Mouse (Mus musculus): Measurements from ENCODE around the gene Car15. TPM values are rescaled to one million over a fixed set of nuclear protein-coding genes. Genes with fewer than 3 reads are reported as not detected.

Car15 gene
- polyA plus RNA-seq (2017; shearing (Covaris generic)) = 1 to 10 TPM; 1.5 to 2.1 TPM

GRCm38 (mm10) chr16:17838051-17838450, at the start of gene Car15:
Gene Car15 (minus strand): TSS chr16:17838364.

GRCm38 (mm10) chr16:17832821-17833220, 5.3 kb downstream of the Car15 start, which contains the start of gene B830017H08Rik:
Gene B830017H08Rik (plus strand): TSS chr16:17833121.

GRCm38 (mm10) chr16:17796971-17797811, 41.0 kb downstream of the Car15 start, which contains the start of gene Scarf2:
Gene Scarf2 (plus strand): TSS chr16:17797282.

Other genes with a start within 250 kb of the Car15 start
- 10 to 100 TPM; 14.1 to 18.4 TPM for gene Smpd4, start 219.0 kb downstream of the Car15 start, polyA plus RNA-seq (2017; shearing (Covaris generic))
- under 1 TPM; 0.33 to 0.64 TPM for gene Ccdc74a, start 191.9 kb downstream of the Car15 start, polyA plus RNA-seq (2017; shearing (Covaris generic))
- gene Med15, start 105.5 kb downstream of the Car15 start, polyA plus RNA-seq (2017; shearing (Covaris generic)) = 100 to 1,000 TPM in 1 of 2 experiments, 10 to 100 TPM in 1; 90.2 to 128 TPM
- 10 to 100 TPM; 11.1 to 14.1 TPM for gene Klhl22, start 78.7 kb downstream of the Car15 start, polyA plus RNA-seq (2017; shearing (Covaris generic))
- gene Scarf2, start 41.1 kb downstream of the Car15 start, polyA plus RNA-seq (2017; shearing (Covaris generic)) = under 1 TPM in 1 of 2 experiments, not detected in 1; 0.07 TPM
- gene B830017H08Rik, start 5.2 kb downstream of the Car15 start, polyA plus RNA-seq (2017; shearing (Covaris generic)) = not detected
- gene Gm20518, start 53.3 kb upstream of the Car15 start, polyA plus RNA-seq (2017; shearing (Covaris generic)) = under 1 TPM; 0.31 to 0.33 TPM
- gene Tssk1, start 55.9 kb upstream of the Car15 start, polyA plus RNA-seq (2017; shearing (Covaris generic)) = not detected
- 10 to 100 TPM; 36.9 to 52.6 TPM for gene Dgcr2, start 60.2 kb upstream of the Car15 start, polyA plus RNA-seq (2017; shearing (Covaris generic))
- gene Tssk2, start 60.3 kb upstream of the Car15 start, polyA plus RNA-seq (2017; shearing (Covaris generic)) = not detected
- 10 to 100 TPM; 51.7 to 68.8 TPM for gene Ess2, start 73.0 kb upstream of the Car15 start, polyA plus RNA-seq (2017; shearing (Covaris generic))
- gene Gsc2, start 76.7 kb upstream of the Car15 start, polyA plus RNA-seq (2017; shearing (Covaris generic)) = not detected
- gene Slc25a1, start 89.9 kb upstream of the Car15 start, polyA plus RNA-seq (2017; shearing (Covaris generic)) = 10 to 100 TPM; 40.7 to 50.5 TPM
- not detected for gene Vpreb2, start 142.1 kb upstream of the Car15 start, polyA plus RNA-seq (2017; shearing (Covaris generic))
- 10 to 100 TPM; 36.6 to 37.8 TPM for gene Dgcr6, start 214.5 kb upstream of the Car15 start, polyA plus RNA-seq (2017; shearing (Covaris generic))